Mouse (Mus musculus) ES-Bruce4 (cell line): ENCODE measurements around the gene Msi1. TPM values are rescaled to one million over a fixed set of nuclear protein-coding genes. Genes with fewer than 3 reads are reported as not detected.

Source experiments
- H3K27ac ChIP-seq: 2 replicates; pipeline ENCODE4 v1.5.1; 2012; ENCODE audit warnings: low read length, inconsistent platforms; ENCODE audit not compliant: insufficient read depth
- H3K27me3 ChIP-seq: 2 replicates; pipeline ENCODE4 v1.6.1; 2012; ENCODE audit warnings: mild to moderate bottlenecking, low read length, inconsistent platforms; ENCODE audit not compliant: control insufficient read depth, poor library complexity, insufficient read depth, severe bottlenecking
- H3K36me3 ChIP-seq: 2 replicates; pipeline ENCODE4 v1.6.1; 2012; ENCODE audit warnings: inconsistent platforms, mild to moderate bottlenecking, low read length, moderate library complexity; ENCODE audit not compliant: control insufficient read depth, poor library complexity, insufficient read depth, severe bottlenecking
- H3K4me1 ChIP-seq: one replicate; pipeline ENCODE4 v1.8.1; 2011; ENCODE audit warnings: low read length; ENCODE audit not compliant: control insufficient read depth, insufficient read depth
- H3K4me3 ChIP-seq: 2 replicates; pipeline ENCODE4 v1.5.1; 2011; ENCODE audit warnings: low read depth, mild to moderate bottlenecking, low read length
- H3K9ac ChIP-seq: 2 replicates; pipeline ENCODE4 v1.6.1; 2012; ENCODE audit warnings: low read depth, mild to moderate bottlenecking, inconsistent platforms; ENCODE audit not compliant: poor library complexity, severe bottlenecking
- H3K9me3 ChIP-seq: replicated peaks from 2 replicates; pipeline ENCODE4 v1.6.1; 2012; ENCODE audit warnings: mild to moderate bottlenecking, low read length, inconsistent platforms; ENCODE audit not compliant: control insufficient read depth, poor library complexity, insufficient read depth, severe bottlenecking
- CTCF ChIP-seq: IDR thresholded peaks from one replicate; pipeline ENCODE4 v1.8.1; 2011; ENCODE audit warnings: low read depth, low read length
- EP300 ChIP-seq: IDR thresholded peaks from 2 replicates; pipeline ENCODE4 v1.6.1; 2011; ENCODE audit warnings: low read depth, low read length; ENCODE audit not compliant: insufficient read depth
- POLR2A ChIP-seq: IDR thresholded peaks from one replicate; pipeline ENCODE4 v1.8.1; 2011; ENCODE audit warnings: low read length; ENCODE audit not compliant: insufficient read depth
- polyA plus RNA-seq: library from polyadenylated mRNA; stranded (reverse); fragments of >200 nt; gene quantifications from 2 replicates; pipeline ENCODE4 v1.2.4, GENCODE M21; 2011; ENCODE audit warnings: low read depth; ENCODE audit not compliant: missing spikeins, insufficient read depth, insufficient read length

The Msi1 gene
- polyA plus RNA-seq, 1 experiment = 49.2 TPM

DNA sequence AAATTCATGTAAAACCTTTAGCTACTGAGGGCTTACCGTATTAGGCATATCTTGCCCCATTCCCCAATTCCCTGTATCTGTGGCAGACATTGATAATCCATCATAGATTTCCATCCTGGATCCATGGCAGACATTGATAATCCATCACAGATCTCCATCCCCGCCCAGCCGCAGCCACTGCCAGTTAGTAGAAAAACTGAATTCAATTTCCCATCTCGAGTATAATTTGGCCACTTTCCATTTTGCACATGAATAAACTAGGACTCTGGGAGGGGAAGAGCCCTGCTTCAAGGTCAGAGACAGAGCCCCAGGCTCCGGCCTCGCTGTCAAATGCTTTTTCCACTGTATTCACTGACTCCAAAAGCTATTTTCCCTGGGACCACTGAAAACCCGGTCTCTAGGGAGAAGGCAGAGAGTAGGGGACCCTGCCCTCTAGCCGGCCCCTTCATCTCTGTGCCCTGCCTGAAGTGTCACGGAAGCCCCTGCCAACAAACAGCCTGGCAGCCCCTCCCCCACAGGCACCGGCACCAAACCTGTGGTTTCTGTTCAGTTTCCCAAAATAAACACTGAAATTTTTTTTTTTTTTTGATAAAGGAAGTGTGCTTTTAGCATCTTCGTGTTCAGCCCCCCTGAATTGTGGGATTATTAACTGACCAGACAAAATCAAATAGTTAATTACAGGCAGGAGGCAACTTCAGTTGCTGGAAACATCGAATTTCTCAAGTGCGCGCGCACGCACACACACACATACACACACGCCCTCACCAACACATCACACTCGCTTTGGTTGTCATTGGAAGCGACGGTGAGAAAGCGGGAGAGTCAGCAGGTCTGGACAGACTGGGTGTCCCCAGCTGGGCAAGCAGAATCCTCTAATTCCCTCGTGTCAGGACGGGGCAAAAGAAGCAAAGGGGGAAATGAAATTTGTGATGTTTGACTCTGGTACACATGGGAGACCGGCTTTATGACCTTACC, 14.0 kb upstream of the Msi1 start:
- Histone ChIP-seq H3K9me3 (no peaks in the 10 kb centered on the region), H3K4me3 (peak overlapping the region; percentile 66), H3K9ac (0 out of 2 replicates have a peak overlapping the region, but pooled peaks have one; percentile 27), H3K4me1 (no peaks in the 10 kb centered on the region), H3K27me3 (no peaks in the 10 kb centered on the region), H3K36me3 (no peaks in the 10 kb centered on the region), H3K27ac (no peak overlapping the region)
- TF ChIP-seq POLR2A (no peak), EP300 (no peak)

DNA sequence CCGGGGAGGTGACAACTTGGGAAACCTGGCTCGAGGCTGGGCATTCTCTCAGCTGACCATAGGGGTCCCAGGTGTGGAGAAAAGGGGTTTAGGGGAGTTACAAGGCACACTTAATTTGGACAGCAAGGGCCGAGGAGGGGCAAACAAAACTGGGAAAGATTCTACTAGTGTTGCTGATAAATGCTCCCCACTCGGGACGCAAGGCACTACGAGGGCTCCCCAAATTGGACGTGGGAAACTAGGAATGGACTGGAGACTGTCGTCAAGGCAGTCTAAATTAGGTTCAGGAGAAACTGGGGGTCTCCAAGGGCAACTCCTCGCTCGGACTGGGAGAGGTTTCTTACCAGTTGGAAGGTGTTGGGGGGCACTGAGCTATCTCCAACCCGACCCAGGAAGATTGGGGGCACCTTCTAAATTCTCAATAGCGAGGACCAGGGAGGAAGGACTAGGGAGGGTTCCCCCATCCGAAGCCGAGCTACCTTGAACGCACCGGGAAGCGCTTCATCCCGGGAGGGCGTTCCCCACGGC, 504 bp upstream of the Msi1 start:
- TF ChIP-seq POLR2A (no peak), CTCF (no peak), EP300 (no peak)
- peaks cover 9% of the 10 kb centered on the region for H3K4me1 ChIP-seq
- no peak overlapping the region for H3K27ac ChIP-seq
- H3K4me3 ChIP-seq = peak overlapping the region; percentile 50
- peak overlapping the region; percentile 98 for H3K9ac ChIP-seq
- H3K36me3 ChIP-seq = no peaks in the 10 kb centered on the region
- H3K27me3 ChIP-seq = peaks cover 11% of the 10 kb centered on the region; the same call in 1 of the 2 replicates
- no peaks in the 10 kb centered on the region for H3K9me3 ChIP-seq

DNA sequence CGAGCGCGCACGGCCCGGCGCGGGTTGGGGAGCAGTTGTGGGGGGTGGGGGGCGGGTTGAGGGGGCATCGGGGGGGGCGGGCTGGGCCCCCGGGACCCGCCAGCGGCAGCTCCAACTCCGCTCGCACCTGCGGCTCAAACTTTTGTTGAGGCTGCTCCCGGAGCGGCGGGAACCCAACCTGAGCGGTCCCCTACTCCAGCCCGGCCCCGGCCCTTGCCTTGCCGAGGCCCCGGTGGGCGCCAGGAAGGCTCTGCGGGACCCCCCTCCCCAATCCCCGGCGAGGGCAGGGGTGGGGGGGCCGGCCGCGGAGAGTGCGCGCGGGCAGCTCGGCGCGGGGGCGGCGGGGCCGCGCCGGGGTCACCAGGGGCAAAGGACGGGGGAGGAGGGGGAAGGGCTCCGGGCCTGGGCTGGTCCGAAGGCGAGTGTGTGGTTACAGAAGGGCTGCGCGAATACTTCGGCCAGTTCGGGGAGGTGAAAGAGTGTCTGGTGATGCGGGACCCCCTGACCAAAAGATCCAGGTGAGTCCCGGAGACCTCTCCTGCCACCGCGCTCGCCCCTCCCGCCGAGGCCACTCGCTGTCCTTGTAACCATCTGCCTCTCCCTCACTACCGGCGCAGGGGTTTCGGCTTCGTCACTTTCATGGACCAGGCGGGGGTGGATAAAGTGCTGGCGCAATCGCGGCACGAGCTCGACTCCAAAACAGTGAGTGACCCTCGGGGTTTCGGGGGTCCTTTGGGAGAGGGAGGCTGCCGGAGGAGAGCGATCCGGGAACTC, 975 bp downstream of the Msi1 start:
- Histone ChIP-seq H3K9ac (peak overlapping the region; percentile 98), H3K27me3 (peaks cover 11% of the 10 kb centered on the region; the same call in 1 of the 2 replicates), H3K4me1 (peaks cover 14% of the 10 kb centered on the region), H3K36me3 (no peaks in the 10 kb centered on the region), H3K4me3 (peak overlapping the region; percentile 77), H3K9me3 (no peaks in the 10 kb centered on the region), H3K27ac (no peak overlapping the region)
- TF ChIP-seq EP300 = no peak
- no peak for TF ChIP-seq CTCF

DNA sequence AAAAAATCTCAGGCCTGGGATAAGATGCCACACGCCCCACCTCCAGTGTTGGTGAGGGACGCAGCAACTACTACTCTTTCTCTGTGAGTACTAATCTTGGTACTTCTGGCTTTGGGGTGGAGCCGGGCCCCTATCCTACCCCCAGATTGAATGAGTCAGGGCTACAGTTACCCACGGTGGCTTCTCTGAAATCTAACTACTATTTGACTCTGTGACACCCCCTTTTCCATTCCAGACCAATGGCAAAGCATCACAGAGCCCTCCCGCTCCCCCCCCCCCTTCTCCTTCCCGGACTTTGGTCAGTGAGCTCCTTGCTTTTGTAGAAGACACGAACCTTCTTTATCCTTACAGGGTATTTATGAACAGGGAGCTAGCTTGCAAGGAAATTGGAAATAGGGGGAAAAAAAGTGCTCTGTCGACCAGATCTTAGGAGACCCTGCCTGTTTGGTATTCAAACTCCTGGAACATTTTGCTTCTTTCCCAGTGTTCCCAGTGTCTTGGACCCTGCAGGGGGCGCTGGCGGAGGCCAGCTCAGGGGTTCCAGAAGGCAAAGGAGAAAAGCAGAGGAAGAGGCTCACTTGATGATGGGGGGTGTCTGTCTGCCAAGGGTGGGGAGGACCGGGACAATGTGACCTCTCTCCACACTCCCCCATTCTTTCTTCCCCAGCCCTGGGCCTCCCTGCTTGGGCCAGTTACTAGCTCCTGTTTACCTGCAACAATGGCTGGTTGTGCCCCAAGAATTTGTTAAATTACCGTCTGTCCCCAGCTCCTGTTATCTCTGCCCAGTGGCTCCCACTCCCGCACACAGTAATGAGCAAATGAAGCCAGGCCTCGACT, 1.9 kb downstream of the Msi1 start:
- H3K27ac ChIP-seq = no peak overlapping the region
- peak overlapping the region; percentile 98 for H3K9ac ChIP-seq
- peak overlapping the region; percentile 77 for H3K4me3 ChIP-seq
- peaks cover 11% of the 10 kb centered on the region; the same call in 1 of the 2 replicates for H3K27me3 ChIP-seq
- no peak for TF ChIP-seq EP300
- no peak for TF ChIP-seq POLR2A
- peak; percentile 70 for TF ChIP-seq CTCF
- no peaks in the 10 kb centered on the region for H3K9me3 ChIP-seq
- H3K36me3 ChIP-seq = no peaks in the 10 kb centered on the region
- peaks cover 15% of the 10 kb centered on the region for H3K4me1 ChIP-seq

DNA sequence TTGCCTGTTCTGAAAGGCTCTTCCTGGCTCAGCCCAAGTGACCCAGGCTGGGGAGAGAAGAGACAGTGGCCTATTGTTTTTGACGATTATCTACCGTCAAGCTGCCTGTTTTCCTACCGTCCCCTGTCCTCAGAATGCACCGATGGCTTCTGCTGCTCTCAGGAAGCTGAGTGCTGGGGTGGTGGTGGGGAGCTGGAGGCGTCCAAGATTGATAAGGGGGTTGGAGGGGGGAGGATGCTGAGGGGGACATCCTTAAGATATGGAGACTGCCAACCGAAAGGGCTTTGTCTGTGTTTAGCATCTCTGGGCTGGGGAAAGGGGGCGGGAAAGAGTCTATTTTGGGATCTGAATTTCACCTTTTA, 2.5 kb downstream of the Msi1 start:
- H3K27ac ChIP-seq = no peak overlapping the region
- H3K4me1 ChIP-seq = peaks cover 16% of the 10 kb centered on the region
- no peak overlapping the region for H3K4me3 ChIP-seq
- no peaks in the 10 kb centered on the region for H3K9me3 ChIP-seq
- TF ChIP-seq CTCF (no peak), EP300 (no peak), POLR2A (no peak)
- H3K36me3 ChIP-seq = no peaks in the 10 kb centered on the region
- H3K9ac ChIP-seq = no peak overlapping the region
- peaks cover 11% of the 10 kb centered on the region; the same call in 1 of the 2 replicates for H3K27me3 ChIP-seq
